Mouse (Mus musculus): ENCODE results near the gene Htr1f.

DNA sequence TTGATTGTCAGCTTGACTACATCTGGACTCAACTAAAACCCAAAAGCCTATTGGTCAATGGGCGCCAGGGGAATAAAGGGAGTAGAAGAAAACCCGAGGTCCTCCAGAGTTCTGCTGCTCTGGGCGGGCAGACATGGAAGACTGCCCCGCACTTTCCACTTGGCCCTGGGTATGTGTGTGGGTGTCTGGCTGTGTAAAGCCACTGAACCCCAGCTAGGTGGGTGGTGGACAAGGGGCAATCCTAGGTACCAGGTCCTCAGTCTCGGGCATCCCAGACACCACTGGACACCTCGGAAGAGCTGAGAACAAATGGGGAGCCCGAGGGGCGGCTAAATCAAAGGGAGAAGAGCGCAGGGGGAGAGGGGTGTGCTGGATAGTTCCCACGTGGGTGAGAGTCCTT, 196.9 kb downstream of the Htr1f start:
- no peak for TF ChIP-seq CTCF (IDR thresholded peaks at IDR 0.05; ENCODE audit: insufficient read depth, low read depth, low read length)
- TF ChIP-seq POLR2A (IDR thresholded peaks at IDR 0.05; ENCODE audit: insufficient read depth, low read depth, low read length): no peak
